Mouse (Mus musculus): ENCODE results near the gene Ifrd1.

Ifrd1 gene

DNA sequence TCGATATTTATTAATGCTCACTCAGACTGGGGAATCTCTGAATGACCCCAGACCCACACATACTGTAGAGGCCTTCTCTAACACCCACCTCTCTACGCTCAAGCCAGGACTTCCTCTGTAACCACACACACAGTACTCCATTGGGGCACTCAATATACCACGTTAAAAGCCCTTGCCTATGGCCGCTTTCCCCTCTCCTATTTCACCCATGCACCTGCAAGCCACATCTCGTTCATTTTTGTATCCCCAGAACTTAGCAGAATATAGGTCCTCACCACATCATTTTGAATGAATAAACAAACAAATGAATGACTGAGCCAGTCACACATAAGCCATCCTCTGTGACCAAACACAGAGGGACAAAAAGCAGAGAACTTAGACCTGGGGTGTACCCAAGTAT, 3.4 kb downstream of the Ifrd1 start:
- intact Hi-C loops (cut with DNase I) = no loop called here

GRCm38 (mm10) chr12:40243821-40244221, 4.5 kb downstream of the Ifrd1 start:
- intact Hi-C loops (cut with DNase I) = no loop called here

- intact Hi-C loops (cut with DNase I) = no loop called here
Observed at GRCm38 (mm10) chr12:40243241-40243640, 5.1 kb downstream of the Ifrd1 start.

GRCm38 (mm10) chr12:40239161-40239560, 9.1 kb downstream of the Ifrd1 start:
- intact Hi-C loops (cut with DNase I) = no loop called here

- intact Hi-C loops (cut with DNase I) = no loop called here
Observed at GRCm38 (mm10) chr12:40232231-40232630, 16.1 kb downstream of the Ifrd1 start.

- intact Hi-C loops (cut with DNase I) = no loop called here
Observed at GRCm38 (mm10) chr12:40231632-40232031, 16.7 kb downstream of the Ifrd1 start.

DNA sequence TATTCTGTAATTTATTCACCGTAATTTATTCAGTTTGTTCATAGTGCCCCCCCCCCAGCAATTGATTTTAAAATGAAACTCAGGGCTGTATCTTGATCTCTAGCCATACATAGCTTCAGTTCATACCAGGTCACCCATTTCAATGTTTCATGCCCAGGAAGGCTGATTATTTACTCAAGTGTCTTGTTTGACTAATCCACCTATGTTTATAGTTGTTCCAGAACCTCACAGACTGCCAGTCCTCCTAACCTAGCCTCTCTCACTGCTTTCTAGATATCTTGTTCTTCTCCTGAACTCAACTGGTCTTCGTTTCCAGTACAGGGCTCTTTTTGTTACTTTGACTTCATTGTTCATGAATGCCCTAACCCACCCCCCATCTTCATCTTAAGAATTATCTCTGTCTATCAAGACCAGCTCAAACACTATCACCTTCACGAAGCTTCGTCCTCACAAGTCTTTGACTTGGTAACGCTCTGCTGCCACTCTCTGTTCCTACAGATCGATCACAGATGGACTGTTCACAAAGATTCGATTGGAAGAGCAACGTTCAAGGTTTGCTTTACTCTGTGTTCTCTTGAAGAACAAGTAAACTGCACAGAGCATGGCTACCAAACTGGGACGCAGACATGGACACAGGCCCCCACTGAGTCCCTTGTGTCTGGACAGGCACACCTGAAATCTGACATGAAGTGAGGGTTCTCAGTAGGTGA, 24.0 kb downstream of the Ifrd1 start:
- intact Hi-C loops (cut with DNase I) = no loop called here

GRCm38 (mm10) chr12:40223676-40224075, 24.6 kb downstream of the Ifrd1 start:
- intact Hi-C loops (cut with DNase I) = no loop called here

GRCm38 (mm10) chr12:40223082-40223619, 25.2 kb downstream of the Ifrd1 start:
- intact Hi-C loops (cut with DNase I) = no loop called here

- intact Hi-C loops (cut with DNase I) = no loop called here
Observed at GRCm38 (mm10) chr12:40222251-40223081, 25.8 kb downstream of the Ifrd1 start.

DNA sequence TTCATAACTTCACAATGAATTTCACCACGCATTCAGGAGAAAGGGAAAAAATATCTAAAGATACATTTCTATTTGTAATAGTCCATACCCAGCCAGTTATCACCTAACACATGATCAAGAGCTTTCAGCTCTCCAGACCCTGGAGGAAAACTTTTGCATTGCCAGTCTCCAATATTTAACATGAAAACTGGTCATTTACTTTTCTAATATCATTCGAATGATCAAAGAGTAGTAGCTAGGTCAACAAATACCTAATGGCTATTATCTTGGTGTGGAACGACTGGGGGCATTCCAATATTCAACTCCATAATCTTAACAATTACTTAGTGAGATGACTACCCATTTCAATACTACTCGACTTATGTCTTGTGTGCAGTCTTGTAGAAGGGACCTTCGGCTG, 26.7 kb downstream of the Ifrd1 start:
- intact Hi-C loops (cut with DNase I) = no loop called here

DNA sequence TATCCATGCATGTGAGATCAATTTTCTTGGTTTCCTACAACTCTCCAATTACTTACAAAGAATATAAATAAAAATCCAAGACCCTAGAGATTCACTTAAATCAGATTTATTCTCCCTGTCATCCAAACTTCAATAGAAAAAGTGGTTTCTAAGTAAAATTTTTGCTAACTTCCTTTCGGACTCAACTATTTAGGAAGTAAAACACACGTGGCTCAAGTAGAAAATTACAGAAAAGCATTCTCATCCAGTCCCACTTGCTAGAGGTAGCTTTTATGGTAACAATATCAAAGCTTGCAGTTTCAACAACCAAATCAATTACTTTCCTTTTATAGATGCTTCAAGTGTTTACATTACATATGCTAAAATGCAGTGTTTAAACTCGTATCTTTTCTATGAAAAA, 27.4 kb downstream of the Ifrd1 start:
- intact Hi-C loops (cut with DNase I) = no loop called here

GRCm38 (mm10) chr12:40220001-40220570, 28.2 kb downstream of the Ifrd1 start:
- intact Hi-C loops (cut with DNase I) = no loop called here

- intact Hi-C loops (cut with DNase I) = no loop called here
Observed at GRCm38 (mm10) chr12:40218430-40218945, 29.8 kb downstream of the Ifrd1 start.

DNA sequence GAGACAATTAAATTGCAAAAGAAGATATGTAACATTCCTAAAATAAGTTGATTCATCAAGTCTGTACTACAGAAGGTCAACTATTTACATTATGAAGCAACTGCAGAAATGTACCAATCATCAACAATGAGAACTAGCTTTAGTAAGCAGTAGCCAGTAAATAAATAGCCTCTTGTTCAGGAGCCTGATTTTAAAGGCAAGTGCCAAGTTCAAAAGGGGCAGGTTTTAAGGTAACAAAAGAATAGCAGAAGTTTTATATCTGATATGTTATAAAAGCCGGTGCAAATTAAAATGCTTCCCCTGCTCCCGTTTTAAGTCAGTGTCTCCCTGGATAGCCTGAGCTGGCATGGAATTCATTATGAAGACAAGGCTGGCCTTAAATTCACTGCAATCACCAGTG, 30.5 kb downstream of the Ifrd1 start:
- intact Hi-C loops (cut with DNase I) = no loop called here

GRCm38 (mm10) chr12:40214888-40215876, 33.1 kb downstream of the Ifrd1 start:
- intact Hi-C loops (cut with DNase I) = no loop called here

GRCm38 (mm10) chr12:40209049-40209448, 39.3 kb downstream of the Ifrd1 start:
- intact Hi-C loops (cut with DNase I) = no loop called here

- intact Hi-C loops (cut with DNase I) = no loop called here
Observed at GRCm38 (mm10) chr12:40207909-40208308, 40.4 kb downstream of the Ifrd1 start.

GRCm38 (mm10) chr12:40202161-40203035, 45.9 kb downstream of the Ifrd1 start:
- intact Hi-C loops (cut with DNase I) = no loop called here
